Mouse (Mus musculus) lung, adult 2 months (tissue): ENCODE measurements around the gene Gde1.

Experiments used
- CTCF ChIP-seq: fragments of 200-500 bp; IDR thresholded peaks from 2 replicates; pipeline ENCODE4 v1.5.1; 2011; ENCODE audit warnings: mild to moderate bottlenecking, low read length, control low read depth; ENCODE audit not compliant: insufficient read depth
- POLR2A ChIP-seq: fragments of 200-500 bp; IDR thresholded peaks from 2 replicates; pipeline ENCODE4 v1.6.1; 2011; ENCODE audit warnings: low read depth, mild to moderate bottlenecking, control low read depth, low read length, borderline replicate concordance; ENCODE audit errors: extremely low read depth

GRCm38 (mm10) chr7:118650891-118651290, 54.7 kb downstream of the Gde1 start:
- TF ChIP-seq POLR2A, result no peak
- TF ChIP-seq CTCF, result no peak
